Mouse (Mus musculus) right cerebral cortex, postnatal 10 days (tissue): ENCODE results near the gene Grifin.

ENCODE experiments used
- DNase-seq, 2 experiments: peaks; one replicate each; pipeline ENCODE4 v3.0.0; 2021; ENCODE audit warnings: low spot score in 2 of 2

Gene Grifin

DNA sequence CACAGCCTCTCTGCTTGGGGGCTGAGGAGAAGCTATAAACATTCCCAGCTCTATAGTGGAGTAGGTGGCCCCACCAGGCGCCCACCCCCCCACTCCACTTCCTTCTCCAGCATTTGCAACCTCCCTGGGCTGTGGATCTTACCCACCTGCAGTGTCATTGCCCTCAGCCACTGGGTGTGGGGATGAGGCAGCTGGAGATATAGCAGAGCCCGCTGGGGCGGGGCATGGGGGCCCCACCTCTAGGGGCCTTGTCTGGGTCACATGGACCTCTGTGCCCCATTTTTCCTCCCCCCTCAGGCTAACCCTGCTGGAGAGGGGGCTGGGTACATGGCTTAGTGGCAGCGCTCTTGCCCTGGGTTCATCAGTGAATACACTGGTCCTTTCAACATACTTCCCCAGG, at the start of gene Grifin:
Gene Grifin, minus strand, starts transcription at position 176 of the 400 bp plus-strand sequence.
- DNase-seq, result no peak

DNA sequence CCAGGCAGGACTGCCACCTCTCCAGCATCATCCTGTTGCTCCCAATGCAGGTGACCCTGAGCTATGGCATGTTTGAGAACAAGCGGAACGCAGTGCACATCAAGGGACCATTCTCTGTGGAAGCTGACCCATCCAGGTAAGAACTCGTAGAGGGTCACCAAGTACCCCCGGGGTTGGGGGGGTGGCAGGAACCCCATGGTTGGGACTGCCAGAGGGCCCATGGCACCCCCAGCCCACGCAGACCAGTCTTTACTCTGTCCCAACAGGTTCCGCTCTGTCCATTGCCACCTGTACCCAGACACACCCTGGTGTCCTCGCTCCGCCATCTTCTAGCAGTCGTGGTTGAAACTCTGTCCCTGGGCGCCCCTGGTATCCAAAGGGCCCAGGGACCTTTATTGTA, 49.3 kb upstream of the Grifin start:
- no peak for DNase-seq

DNA sequence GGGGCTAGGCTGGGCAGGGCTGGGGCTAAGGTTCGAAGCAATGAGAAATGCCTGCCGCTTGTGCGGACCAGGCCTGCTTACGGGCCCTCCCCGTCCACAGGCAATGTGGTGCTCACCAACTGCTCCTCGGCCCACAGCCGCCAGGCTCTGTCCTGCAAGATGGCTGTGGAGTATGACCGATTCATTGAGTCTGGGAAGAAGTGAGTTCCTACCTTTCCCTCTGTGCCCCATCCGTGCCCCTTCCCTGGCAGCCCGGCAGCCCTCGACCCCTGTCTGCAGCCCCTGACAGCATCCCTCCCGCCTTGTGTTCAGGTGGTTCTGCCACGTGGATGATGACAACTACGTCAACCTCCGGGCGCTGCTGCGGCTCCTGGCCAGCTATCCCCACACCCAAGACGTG, 47.3 kb upstream of the Grifin start:
- DNase-seq, result peak in 1 of 2 experiments; percentile 26

DNA sequence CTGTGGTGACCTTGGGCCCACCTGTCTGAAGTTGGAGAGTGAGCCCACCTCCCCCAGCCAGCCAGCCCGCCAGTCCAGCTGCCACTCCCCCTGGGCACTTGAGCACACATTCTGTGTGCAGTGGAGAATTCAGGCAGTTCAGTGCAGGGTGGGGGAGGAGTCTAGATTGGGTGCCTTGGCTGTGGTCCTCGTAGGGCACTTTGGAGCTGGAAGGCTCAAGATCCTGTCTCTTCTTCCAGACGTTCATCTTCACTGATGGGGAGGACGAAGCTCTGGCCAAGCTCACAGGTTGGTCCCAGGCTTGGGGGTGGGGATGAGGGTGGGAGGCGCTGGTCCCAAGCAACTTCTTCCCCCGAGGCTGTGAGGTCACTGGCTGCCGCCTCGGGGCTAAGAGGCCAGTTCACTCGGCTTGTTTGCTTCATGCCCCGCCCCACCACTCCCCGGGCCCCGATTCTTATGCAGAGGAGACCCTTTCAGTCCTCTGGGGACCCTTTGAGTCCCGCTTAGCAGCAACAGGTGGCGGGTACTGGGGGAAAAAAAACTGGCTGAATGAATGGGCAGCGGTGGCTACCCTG, 46.8 kb upstream of the Grifin start:
- DNase-seq, result peak in 1 of 2 experiments; percentile 47

GRCm38 (mm10) chr5:140611021-140611583, 46.2 kb upstream of the Grifin start:
- peak; percentile 81 for DNase-seq

DNA sequence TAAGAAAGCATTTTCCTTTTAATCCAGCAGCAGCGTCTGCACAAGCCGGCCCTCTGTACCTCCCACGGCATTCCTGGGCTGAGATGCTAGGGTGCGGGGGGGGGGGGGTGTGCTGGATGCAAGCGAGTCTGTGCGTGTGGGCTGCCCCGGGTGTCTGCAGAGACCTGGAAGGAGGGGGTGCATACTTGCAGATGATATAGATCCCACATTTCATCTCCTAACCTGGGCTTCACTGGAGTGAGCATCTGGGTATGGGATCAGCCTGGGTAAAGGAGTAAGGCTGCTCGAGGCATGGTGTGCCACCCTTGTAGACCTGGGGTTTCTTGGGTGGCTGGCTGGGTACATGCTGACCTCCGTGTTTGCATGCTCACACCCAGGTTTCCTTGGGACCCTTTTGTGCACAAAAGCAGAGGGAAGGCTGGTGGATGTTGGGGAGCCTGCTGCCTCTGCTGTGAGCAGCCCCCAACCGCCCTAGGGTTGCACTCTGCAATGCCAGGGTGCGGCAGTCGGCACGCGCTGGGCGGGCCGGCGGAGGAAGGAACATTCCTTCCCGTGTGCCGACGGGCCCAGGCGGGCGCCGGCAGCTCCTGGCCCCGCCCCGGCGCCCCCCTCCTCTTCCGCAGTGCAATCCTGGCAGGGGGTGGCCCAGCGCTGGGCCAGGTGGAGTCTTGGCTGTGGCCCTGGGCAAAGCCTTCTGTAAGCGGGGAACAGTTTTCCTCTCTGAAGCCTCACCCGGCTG, 45.6 kb upstream of the Grifin start:
- peak in 1 of 2 experiments; percentile 47 for DNase-seq

GRCm38 (mm10) chr5:140609511-140610272, 44.8 kb upstream of the Grifin start:
- peak; percentile 80 to 86 for DNase-seq

DNA sequence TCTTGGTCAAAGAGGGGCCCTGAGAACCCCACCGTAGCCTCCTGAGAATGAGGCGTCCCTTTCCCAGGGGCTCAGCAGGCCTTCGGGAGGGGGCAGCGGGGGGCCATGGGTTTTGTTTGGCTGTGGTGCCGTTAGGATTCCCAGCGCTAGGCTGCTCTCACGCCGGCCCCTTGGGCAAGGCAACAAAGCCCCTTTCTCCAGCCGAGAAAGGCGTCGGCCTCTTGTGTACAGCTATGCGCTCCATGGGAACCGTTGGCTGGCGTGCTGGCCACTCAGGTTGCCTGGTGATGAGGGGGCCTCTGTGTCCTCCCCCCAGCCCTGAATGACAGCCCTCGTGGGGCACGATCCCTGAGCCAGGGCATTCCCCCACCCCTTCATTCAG, 43.8 kb upstream of the Grifin start:
- DNase-seq, result peak; percentile 74 to 76

DNA sequence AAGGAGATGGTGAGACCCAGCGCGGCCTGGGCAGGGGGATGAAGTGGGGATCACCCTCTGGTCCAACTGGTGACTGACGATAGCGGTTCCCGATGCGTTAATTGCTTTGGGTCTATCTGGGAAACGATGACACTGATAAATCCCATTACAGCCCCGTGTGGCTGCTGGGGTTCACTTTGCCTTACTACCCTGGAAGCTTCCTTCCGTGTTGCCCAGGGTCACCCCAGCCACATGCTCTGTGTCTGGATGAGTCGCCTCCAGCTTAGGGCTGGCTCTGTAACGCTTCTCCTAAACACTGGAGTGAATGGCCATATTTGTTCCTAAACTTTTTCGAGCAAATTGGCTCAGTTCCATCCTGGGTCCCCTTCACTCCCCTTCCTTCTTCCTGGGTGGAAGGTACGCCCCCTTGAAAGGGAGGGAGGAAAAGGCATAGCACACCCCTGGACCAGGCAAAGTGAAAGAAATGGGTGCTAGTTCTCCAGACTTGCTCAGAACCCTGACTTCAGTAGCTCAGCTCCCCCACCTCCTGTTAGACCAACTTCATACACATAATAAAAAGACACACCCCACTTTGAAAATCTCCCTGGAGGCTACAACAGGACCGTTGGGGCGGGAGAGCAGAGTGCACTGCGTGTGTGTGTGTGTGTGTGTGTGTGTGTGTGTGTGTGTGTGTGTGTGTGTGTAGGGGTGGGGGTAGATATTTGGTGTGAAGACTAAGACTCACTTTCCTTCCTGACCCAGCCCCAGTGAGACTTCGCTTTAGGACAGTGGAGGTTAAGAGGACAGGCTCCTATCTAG, 43.2 kb upstream of the Grifin start:
- DNase-seq, result no peak

GRCm38 (mm10) chr5:140607001-140607835, 42.3 kb upstream of the Grifin start, which contains the start of gene Lfng:
Lfng (plus strand) TSS chr5:140607320.
- peak; percentile 91 for DNase-seq

- peak in 1 of 2 experiments; percentile 19 for DNase-seq
Observed at GRCm38 (mm10) chr5:140606386-140606785, 41.5 kb upstream of the Grifin start.

DNA sequence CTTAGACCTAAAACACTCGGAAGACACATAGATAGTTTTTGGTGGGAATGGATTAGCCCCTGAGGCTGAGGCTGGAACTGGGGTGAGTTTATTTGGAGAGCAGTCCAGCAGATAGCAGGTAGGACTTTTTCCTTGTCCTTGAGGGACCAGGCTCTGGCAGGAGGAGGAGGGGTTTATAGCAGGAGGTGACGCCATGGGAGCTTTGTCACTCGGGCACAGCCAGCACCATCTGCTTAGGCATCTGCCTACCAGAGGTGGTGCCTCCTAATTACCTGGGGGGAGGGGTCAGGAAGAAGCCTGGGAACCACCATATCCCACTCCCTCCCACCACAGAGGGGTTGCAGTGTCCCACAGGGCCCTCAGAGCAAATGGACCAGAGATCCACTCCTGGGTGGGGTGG, 40.4 kb upstream of the Grifin start:
- DNase-seq, result no peak

- no peak for DNase-seq
Observed at GRCm38 (mm10) chr5:140604386-140604785, 39.5 kb upstream of the Grifin start.

DNA sequence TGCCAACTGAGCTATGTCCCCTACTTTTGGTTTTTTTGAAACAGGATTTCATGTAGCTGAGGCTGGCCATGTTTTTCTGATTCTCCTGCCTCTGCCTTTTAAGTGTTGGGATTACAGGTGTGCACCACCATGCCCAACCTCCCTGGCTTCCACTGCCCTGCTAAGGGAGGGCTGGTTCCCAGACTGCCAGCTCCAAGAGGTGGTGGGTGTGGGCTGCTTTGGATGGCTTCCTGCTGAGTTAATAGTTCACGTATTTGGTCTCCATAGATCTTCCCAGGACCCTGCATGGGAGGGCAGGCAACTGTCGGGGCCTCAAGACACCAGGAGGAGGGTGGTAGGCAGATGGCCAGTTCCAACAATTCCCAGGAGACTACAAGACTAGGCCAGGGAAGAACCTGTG, 37.7 kb upstream of the Grifin start:
- DNase-seq, result no peak

GRCm38 (mm10) chr5:140601712-140602111, 36.8 kb upstream of the Grifin start:
- peak; percentile 33 to 43 for DNase-seq

GRCm38 (mm10) chr5:140599939-140600338, 35.1 kb upstream of the Grifin start:
- DNase-seq, result no peak

DNA sequence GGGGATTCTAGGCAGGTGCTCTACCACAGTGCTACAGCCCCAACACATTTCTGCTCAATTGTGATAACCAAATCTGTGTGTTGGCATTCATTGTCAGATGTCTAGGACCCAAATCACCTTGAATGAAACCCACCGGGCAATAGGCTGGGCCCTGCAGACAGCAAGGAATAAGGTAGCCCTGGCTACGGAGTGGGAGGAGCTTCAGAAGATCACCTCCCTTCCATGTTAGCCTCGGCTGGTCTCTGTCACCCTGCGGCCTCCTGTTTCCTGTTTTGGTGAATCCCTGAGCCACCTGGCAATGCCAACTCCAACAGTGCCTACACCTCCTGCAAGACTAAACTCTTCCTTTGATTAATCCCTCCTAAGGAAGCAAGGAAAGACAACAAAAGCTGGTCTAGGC, 32.9 kb upstream of the Grifin start:
- DNase-seq, result no peak

DNA sequence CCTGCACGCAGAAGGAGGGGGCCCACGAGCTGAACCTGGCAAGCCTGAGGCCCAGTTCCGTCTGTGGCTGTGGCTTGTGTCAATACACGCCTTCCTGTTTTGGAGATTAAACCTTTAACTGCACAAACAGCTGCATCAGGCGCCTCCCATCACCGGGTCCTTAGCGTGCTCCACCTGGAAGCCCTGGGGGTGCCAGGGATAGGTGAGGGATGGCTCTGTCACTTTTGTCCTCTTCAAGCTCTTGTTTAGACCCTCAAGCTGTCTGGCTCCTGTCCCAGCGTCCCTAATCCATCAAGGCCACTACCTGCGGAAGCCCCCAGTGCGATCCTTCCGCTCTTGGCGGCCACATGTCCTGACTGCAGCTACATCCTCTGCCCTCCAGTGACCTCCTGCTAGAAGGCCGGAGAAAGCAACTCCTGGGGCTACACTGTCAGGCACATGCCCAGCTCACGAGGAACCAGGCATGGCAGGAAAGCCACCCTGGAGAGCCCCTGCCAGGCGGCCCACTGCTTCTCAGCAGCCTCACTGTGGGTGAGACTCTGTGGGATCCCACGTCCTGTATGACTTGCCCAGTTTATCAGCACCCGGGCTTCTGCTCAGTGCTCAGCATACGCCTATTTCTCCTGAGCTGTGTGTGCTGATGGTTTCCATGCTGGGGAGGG, 32.2 kb upstream of the Grifin start:
- DNase-seq, result no peak

- DNase-seq, result no peak
Observed at GRCm38 (mm10) chr5:140596426-140596825, 31.6 kb upstream of the Grifin start.

- no peak for DNase-seq
Observed at GRCm38 (mm10) chr5:140594846-140595245, 30.0 kb upstream of the Grifin start.
